Mouse (Mus musculus) thymus, postnatal 25 days (tissue): ENCODE results near the gene Arpc4.

ENCODE experiments used
- DNase-seq: peaks from one replicate; pipeline ENCODE4 v3.0.0; 2022

The Arpc4 gene

DNA sequence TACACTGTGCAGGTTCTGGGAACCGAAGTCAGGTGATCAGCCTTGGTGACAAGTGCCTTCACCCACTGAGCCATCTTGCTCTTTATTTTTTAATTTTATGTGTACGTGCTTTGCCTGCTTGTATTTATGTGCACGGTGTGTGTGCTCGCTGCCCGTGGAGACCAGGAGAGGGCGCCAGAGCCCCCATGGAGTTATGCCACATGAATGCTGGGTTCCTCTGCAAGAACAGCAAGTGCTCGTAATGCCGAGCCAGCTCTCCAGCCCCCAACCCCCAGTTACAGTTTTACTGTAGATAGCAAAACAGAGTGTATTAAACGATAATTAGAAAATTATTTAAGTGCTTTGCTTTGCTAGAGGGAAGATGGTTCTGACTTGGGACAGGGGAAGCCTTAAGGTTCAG lies 28.8 kb downstream of the Arpc4 start:
- DNase-seq, result peak; percentile 20

DNA sequence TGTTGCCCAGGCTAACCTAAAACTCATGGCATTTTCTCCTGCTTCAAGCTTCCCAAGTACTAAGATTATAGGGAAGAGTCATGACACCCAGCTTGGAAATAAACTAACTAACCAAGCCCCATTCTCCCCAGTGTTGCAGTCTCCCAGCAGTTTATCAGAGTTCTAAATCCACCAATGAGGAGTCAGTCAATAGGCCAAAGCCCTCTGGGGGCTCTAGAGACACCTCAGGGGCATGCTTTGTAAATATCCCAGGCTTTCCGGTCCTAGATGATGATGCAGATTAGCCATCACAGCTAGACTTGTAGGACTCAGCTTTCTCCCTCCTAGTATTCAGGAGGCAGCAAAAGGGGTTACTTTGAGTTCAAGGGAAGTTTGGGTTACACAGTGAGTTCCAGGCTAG lies 32.1 kb downstream of the Arpc4 start:
- DNase-seq, result no peak

DNA sequence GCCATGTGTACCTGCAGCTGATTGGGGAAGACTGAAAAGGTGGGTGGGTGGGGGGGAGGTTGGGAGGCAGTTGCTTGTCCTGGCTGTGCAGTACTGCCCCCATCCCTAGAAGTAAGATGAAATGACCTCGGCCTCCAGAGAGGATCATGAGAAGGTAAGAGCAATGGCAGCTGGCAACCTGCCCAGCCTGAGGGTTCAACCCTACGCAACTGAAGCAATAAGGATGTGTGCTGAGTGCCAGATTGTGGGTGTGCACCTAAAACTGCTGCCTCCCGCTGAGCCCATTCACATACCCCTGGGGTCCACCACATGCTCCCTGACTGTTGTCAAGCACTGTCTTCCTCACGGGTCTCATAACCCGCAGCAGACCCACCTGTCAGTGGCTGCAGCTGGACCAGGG lies 38.5 kb downstream of the Arpc4 start:
- no peak for DNase-seq

DNA sequence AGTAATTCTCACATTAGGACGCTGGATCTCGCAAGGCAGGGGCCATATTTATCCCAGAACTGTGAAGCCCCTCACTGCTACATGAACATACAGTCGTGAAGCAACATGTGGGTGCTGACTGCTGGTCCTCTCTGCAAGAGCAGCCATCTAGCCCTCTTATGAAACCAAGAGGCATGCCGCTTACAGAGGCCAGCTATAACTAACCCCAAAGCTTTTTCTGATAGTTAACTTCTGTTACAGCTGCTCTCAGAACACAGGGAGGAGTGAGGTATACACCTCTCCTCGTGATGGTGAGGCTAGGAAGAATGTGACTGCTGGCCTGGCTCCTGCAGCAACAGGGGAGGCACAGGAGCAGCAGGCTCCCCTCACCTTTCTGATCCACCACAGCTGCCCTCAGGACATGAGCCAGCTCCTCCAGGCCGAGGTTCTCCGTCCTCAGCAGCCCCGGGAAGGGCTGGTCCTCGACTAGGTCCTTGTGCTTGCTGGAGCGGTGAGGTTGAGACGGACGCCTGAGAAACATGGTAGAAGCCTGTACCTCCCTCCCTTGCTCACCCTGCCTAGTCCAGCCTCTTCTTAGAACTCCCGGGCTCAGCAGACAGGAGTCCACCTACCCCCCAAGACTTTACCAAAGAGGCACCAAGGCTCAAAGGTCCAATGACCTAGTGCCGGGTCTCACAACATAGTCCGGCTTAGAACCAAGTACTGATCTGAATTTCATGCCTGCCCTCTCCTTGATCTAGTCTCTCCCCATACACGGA lies 40.7 kb downstream of the Arpc4 start:
- DNase-seq, result no peak

DNA sequence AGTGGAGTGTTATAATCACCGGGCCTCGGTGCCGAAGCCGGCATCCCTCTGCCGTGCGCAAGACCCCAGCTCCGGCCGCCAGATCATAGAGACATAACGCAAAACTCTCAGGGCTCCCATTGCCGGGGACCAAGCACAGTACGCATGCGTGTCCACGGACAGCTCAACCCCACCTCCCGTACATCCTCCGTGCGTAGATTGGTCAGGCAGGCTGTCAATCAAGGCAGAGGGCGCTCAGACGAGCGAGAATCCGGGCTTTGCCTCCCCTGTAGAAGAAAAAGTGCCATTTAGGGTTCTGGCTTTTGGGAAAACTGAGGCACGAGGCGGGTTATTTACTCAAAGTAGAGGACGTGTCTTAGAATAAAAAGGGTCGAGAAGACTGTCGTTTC lies 41.3 kb downstream of the Arpc4 start, which contains the start of gene Rpusd3:
Rpusd3 (minus strand) TSS at position 142 of the 389 bp plus-strand sequence.
- peak; percentile 99 for DNase-seq

DNA sequence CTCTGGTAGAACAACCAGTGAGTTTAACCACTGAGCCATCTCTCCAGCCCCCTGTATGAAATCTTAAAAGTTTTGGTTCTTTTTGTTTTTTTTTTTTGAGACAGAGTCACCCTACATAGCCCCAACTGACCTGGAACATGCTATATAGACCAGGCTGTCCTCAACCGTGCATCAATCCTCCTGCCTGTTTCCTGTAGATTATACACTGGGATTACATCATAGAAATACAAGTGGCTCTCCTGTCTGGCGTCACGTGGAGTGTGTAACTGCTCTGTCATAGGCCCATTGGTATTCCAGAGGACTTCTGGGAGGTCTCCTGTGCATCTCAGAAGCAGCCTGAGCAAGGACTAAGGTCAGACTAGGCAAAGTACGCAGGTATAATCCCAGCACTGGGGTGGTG lies 45.1 kb downstream of the Arpc4 start:
- DNase-seq, result no peak

DNA sequence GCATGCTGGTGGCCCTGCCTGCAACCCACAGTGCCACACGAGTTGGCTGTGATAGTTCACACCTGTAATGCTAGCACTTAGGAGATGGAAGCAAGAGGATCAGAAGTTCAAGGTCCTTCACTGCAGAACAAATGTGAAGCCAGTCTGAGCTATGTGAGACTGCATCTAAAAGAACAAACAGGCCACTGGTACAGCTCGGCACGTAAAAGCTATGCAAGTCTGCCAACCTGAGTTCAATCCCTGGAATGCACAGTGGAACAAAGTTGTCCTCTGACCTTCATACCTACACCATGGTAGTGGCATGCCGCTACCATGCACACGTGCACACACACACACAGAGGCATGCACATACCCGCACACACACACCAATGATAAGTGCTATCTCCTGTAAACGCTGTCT lies 46.3 kb downstream of the Arpc4 start:
- no peak for DNase-seq

DNA sequence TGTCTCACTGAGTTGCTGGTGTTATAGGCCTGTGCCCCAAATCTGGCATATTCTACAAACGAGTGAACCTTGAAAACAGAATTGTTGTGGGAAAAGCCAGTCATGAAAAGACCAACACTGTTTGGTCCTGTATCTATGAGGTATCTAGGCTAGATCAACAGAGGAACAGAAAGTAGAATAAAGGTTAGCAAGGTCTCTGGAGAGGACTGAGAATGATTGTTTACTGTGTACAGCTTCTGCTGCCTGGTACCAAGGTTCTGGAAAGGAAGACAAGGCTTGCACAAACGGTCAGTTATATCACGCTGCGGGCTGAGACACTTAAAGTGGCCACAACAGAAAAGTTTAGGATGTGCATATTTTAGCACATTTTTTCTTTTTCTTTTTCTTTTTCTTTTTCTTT lies 48.8 kb downstream of the Arpc4 start:
- DNase-seq, result no peak

DNA sequence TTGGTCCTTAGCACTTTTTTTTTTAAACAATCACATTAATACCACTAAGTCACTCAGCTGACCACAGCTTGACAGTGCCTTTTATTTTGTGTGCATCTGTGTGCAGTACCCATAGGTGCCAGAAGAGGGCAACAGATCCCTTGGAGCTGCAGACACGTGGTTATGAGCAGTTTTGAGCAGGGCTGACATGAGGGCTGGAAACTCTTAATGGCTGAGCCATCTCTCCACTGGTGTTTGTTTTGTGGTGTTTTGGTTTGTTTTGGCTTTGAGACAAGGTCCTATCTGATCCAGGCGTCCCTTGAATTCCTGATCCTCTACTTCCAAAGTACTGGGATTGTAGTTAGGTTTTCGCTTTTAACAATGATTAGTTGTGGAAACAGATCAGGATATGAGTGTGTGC lies 49.5 kb downstream of the Arpc4 start:
- peak; percentile 66 for DNase-seq

DNA sequence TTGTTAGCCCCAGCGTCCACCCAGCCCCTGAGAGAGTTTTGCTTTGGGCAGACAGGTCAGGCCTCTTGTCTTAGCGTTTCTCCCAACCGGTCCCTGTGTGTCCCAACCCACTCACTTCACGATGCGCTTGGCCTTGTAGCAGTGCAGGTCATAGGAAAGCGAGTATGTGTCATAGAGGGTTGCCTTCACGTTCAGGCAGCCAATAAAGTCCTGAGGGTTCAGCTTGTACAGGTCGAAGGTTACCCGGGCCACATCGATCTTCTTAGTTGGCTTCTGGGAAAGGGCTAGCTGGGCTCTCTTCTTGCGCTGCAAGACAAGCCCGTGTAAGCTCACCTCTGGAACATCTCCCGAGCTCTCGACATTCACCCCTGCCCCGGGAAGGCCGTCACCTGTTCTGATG lies 50.1 kb downstream of the Arpc4 start:
- no peak for DNase-seq

DNA sequence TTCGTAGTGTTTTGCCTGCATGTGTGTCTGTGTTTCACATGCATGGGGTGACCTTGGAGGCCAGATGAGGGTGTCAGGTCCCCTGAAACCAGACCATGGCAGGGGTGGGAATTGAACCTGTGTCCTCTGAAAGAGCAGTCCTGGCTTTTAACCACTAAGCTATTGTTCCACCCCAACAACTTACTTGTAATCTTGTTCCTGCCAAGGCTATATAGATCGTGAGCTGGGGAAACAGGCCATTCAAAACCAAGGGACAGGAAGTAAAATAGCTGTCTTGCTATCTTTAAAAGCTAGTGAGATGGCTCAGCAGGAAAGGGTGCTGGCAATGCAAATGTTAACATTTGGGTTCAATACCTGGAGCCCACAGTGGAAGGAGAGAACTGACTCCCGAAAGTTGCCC lies 52.0 kb downstream of the Arpc4 start:
- DNase-seq, result no peak

DNA sequence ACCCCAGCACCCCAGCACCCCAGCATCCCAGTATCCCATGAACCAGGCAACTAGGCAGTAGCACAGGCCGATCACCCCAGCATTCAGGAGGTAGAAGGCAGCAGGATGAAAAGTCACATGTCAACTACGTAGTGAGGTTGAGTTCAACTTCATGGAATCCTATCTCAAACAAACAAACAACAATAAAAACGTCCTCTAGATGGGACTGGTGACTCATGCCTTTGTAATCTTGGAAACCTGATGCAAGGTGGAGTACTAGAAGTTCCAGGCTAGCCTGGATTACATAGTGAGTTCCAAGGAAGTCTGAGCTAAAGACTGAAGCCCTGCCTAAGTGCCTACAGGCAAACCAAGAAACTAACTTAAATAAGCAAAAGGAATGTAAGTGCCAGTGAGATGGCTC lies 52.9 kb downstream of the Arpc4 start:
- no peak for DNase-seq

DNA sequence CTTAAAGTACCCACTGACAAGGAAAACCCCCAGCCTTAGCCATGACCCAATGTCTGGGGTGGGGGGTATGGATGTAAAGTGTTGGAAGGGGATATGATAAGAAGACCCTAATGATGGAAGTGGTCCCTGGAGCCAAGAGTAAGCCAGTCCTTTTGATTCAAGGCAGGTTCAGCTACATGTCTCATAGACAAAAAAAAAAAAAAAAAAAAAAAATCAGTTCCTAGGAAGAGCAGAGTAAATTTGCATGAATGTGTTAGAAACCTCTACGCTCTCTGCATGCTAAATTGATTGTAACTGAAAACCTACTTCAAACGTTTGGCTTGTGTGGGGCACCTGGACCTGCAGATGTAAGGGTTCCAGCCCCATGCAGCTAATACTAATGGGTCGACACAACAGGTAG lies 53.9 kb downstream of the Arpc4 start:
- no peak for DNase-seq

DNA sequence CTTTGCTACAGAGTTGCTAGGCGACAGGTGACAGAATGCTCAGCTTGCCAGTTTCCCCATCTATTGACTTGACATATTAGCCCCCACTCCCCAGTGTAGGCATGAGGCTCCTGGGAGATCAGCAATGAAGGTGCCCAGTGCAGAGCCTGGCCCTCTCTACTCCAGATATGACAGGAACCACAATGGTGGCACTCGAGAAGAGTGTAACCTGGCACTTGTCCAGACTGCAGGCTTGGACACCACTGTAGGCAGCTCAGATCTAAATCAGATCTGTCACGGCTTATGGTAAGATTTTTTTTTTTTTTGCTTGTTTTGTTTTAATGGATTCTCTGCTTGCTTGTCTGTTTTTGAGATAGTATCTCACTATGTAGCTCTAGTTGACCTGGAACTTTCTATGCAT lies 55.7 kb downstream of the Arpc4 start:
- no peak for DNase-seq

DNA sequence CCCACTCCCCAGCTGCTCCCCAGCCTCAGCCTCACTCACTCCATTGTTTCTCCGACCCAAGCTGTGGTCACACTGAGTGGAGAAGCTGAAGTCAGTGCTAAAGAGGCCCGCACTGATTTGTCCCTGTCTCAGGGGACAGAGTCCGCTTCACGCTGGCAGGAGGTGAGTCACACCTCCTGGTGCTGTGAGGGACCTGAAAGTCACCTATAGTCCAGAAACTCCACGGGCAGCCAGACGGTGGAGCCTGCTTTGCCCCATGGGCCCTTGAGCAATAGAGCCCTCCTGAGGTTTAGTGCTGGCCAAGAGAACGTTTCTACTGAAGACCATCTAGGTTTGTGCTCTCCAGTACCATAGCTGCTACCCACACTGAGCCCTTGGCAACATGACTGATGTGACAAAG lies 56.8 kb downstream of the Arpc4 start:
- no peak for DNase-seq

DNA sequence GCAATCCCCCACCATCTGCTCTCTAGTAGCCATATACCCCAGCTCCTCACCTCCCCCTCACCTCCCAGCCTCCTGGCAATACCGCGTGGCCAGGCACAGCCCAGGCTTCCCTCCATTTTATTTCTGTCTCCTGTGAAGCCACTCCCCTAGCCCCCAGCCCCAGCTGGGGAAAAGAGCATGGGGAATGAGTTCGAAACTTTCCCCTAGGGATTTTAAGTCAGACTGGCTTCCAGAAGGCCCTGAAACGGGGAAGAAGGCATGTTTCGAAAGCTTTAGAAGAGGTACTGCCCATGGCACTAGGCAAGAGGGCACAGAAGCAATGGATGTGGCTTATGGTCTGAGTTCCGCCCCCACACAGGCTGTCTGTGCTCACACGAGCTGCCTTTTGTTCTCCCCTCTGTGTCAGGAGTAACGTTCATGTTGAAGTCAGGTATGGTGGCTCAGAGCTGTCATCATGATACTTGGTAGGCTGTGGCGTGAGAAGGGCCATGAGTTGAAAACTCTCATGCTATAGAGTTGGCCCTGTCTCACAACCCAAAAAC lies 57.8 kb downstream of the Arpc4 start, which contains the start of gene Cidec:
Cidec (minus strand) TSS at position 97 of the 542 bp plus-strand sequence.
- no peak for DNase-seq

DNA sequence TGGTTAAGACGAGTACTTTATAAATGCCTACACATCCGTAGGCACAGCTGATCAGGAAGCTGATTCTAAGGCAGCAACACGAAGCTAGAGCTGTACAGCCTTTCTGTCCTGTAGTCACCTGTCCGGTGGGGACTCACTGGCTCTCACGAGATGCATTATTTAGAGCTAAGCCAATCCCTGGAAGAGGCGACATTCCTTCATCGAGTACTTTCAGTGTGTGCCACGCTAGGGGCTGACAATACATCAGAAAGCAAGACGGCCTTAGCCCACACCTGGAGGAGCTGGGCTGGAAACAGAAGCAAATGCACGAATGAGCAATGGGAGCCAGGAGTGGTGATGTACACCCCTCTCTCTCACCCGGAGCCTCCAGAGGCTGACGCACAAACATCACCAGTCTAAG lies 59.2 kb downstream of the Arpc4 start:
- no peak for DNase-seq

DNA sequence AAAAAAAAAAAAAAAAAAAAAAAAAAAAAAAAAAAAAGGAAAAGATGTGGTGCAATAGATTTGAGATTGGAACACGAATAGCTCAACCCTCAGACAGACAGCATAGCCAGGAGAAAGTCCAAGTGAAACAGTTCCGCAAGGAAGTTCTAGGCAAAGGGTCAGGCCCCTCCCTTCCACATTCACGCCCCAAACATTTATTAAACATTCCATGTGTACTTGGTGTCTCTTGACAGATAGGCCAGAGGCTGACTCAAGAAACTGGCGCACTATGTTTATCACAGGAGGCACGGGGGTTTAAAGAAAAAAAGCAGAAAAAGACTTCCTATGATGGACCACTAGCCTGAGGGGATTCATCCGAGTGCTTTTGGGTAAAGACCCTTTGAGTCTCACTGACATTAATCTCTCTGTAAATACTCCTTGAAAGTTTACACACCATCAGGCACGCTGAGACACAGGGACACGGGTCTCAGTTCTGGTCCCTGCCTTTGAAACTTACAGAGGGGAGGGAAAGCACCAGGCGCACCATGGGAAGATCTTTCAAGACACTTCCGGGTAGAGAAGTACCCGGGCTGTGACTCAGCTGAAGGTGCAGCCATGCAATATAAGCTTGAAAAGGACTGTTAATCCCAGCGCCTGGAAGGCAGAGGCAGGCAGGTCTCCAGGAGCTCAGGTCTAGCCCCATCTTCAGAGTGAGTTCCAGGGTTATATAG lies 61.0 kb downstream of the Arpc4 start:
- no peak for DNase-seq
